Mouse (Mus musculus) right cerebral cortex, adult 2 months (tissue): Measurements from ENCODE around the gene Lrrc15.

Source experiments
- DNase-seq, 2 experiments: peaks; one replicate each; pipeline ENCODE4 v3.0.0; 2021 to 2022; ENCODE audit warnings: low spot score in 2 of 2

The Lrrc15 gene

DNA sequence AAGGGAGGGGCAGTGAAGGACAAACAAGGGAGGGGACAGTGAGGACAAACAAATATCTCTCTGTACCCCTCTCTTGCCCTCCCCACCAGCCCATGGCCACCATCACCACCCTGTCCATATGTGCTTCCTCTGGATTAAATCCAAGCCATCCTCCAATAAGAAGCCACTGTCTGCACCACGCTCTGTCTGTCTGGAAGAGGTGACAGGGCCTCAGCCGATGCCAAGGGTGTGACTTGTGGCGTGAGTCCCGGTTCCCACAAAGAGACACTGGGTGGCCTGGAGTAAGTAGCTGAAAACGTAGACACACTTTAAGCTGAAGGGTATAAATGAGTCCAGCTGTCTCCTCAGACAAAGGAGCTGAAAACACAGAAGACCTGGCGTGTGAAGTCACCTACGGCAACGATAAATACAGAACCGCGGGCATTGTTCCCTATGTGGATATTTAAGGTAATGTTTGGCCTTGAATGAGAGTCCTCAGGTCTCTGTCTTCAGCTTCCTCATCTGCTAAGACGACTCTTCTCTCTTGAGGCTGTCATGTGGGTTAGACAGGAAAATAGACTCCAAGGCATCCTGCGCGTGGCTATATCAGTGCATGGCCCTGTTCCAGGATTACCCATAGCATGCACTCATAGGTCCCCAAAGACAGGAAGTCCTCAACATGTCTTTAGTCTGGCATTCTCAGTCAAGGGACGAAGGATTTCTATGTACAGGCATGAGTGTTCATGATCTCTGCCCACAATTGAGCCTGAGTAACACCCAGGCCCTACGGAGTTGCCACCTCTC is 7.3 kb downstream of the Lrrc15 start:
- no peak for DNase-seq

DNA sequence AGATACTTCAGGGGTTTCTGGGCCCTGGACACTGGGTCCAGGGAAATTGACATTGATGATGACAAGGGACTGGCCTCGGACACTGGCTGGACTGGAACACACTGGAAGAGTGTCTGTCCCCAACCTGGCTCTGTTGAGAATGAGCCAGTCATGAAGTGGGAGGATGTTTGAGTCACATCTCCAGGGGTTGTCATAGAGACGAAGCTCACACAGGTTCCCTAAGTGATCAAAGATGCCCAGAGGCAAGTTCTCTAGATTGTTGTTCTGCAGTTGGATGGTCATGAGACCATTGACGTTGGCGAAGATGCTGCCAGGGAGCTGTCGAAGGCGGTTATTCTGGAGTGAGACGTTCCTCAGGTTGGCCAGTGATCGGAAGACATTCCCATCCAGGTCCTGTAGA is 10.0 kb downstream of the Lrrc15 start:
- DNase-seq, result peak; percentile 24 to 28

DNA sequence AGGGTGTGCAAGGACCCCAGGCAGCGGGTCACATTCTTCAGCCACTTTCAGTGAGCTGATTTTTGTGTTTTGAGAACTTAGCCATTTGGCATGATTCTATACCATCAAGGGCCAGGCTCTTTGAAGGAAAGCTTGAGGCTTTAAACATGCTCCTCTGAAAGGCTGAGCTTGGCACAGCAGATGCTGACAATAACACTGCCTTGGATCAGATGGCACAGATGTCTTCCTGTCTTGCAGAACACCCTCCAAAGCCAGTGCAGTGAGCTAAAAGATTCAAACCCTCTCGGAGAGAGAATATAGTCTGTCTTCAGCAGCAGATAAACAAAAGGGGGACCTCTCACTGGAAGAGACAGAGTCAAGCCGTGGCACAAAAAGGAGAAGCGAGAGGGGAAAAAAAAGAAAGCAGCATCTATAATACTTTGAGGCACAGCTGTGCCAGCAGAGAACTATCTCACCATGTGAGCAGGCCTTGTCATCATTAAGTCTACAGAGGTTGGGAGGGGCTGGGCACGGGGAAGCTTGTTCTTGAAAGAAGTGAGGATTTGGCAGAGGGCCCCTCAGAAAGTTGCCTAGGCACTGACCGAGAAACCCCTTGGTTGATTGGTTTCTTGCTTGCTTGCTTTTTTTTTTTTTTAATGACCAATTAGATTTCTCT is 11.0 kb downstream of the Lrrc15 start:
- DNase-seq, result peak in 1 of 2 experiments; percentile 41

DNA sequence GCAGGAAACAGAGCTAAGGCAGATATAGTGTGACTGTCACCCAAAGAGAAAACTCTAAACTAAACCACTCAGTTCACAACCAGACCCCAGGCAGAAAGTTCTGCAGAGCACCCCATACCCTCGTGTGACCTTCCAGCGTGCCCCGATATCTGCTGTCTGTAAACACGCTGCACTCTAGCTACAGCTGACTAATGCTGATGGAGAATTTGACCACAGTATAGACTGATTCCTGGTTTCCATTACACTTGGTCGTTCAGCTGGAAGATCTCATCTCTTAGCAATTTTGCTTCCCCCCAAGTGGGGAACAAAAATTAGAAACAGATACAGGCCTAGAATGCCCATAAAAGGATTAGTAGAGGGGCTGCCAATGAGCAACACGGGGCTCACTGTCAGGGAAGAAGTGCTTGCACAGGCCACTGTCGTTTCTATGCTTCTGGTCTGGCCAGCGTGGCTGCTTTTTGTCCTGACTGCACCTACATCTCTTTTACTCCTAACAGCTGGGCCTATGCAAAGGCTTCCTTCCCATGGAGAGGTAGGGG is 11.8 kb downstream of the Lrrc15 start:
- DNase-seq, result no peak

DNA sequence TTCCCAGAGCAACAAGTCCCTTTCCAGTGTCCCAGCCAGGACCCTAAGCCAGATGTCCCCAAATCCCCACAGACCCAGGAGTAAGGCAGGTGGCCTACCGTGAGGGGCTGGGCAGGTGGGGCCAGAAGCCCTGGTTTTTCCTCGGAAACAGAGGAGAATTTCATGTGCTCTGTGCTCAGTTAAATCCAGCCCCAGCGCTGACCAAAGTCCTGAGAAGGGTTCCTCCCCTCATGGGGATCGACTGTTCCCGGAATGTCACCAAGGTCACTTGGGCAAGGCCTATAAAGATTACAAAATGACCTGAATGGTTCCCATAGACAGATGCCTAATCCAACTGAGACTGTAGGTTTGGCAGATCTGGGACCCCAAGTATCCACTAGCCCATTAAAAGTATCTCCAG is 15.7 kb downstream of the Lrrc15 start, which contains the start of gene Cpn2:
TSS of gene Cpn2 (minus strand) at position 141 of the 400 bp plus-strand sequence.
- DNase-seq, result no peak

DNA sequence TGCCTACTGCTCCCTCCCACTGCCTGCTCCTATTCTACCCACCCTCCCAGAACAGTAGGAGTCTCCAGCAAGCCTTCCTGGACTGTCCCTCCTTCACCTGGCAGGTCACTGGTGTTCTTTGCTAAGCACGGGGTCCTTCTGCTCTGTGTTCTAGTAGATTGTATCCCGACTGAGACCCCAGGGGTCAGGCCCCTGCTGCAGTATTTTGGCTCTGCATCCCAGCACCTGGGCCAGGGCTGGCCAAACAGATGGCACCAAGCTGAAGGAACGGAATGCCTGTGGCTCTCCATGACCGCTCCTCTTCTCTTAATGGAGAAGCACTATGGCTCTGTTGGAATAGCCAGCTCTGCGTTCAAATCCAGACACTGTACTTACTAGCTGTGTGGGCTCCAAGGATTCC is 16.5 kb downstream of the Lrrc15 start:
- DNase-seq, result no peak

DNA sequence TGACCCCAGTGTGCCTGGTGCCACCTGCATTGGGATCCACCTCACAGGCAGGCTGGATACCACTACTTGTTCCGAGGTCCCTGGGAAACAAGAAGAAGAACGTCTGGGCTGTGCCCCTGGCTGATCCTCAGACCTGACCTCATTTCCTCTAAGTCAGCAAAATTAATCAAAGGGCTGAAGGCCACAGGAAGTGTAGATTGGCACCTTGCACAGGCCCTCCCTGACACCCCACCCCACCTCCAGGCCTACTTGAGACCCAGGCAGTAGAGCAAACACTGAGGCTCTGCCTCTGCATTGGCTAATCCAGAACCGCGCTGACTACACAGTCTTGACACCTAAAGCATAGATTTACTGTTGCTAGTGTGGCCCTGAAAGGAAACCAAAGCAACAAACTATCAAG is 17.4 kb downstream of the Lrrc15 start:
- DNase-seq, result no peak

DNA sequence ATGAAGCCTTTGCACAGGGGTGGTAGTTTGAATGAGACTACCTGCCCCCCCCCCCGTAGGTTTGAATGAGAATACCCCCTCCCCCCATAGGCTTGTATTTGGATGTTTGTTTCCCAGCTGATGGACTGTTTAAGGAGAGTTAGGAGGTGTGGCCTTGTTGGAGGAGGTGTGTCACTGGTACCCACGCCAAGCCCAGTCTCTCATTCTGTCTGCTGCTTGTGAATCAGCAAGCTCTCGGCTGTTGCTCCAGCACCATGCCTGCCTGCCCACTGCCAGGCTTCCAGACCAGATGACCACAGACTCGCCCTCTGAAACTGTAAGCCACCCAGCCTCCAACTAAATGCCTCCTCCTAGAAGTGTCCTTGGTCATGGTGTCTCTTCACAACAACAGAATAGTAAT is 19.9 kb downstream of the Lrrc15 start:
- DNase-seq, result no peak

DNA sequence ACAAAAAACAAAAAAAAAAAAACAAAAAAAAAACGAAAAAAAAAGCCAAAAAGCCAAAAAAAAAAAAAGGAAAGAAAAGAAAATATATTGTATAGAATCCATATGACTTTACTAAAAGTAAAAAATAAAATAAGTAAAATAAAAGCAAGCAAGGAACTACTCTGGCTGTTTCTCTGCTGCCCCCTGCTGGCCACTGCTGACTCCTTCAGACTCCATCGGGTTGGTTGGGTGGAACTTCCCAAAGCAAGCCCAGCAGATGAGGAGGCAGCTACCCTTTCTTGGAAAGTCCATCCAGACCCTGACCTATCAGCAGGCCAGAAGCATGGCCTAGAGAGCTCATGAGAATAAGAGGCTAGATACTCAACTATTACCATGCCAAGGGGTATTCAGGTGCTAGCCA is 20.4 kb downstream of the Lrrc15 start:
- peak; percentile 69 to 77 for DNase-seq

DNA sequence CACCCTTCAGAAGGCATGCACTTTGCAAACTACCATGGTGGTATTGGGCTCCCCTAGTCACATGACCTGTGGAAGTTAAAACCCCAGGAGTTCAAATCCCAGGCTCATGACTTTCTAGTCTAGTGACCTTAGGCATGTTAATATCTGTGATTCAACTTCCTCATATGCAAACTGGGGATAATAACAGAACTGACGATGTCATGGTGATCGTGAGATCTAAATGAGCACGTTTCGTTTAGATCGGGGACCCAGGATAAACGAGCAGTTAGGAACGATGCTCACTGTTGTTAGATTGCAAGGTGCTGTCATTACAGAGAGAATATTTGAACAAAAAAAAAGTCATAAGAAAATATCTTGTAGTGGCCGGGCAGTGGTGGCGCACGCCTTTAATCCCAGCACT is 20.9 kb downstream of the Lrrc15 start:
- DNase-seq, result no peak

DNA sequence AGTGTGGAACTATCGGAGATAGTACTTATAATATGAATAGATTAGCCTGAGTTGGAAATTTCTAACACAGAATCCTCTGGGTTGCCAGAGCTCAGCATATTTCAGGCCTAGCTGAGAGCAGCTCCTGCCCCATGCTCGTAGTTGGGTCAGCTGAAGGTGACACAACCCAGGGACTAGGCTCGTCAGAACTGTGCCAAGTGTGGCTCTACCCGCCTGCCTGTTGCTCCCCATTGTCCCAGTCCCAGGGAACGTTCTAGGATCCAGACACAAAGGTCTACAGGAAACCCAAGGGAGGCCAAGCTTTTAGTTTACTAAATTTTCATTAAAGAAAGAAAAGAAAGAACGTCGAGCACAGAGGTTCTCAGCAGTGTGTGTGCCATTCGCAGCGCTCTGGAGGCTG is 21.7 kb downstream of the Lrrc15 start:
- no peak for DNase-seq

DNA sequence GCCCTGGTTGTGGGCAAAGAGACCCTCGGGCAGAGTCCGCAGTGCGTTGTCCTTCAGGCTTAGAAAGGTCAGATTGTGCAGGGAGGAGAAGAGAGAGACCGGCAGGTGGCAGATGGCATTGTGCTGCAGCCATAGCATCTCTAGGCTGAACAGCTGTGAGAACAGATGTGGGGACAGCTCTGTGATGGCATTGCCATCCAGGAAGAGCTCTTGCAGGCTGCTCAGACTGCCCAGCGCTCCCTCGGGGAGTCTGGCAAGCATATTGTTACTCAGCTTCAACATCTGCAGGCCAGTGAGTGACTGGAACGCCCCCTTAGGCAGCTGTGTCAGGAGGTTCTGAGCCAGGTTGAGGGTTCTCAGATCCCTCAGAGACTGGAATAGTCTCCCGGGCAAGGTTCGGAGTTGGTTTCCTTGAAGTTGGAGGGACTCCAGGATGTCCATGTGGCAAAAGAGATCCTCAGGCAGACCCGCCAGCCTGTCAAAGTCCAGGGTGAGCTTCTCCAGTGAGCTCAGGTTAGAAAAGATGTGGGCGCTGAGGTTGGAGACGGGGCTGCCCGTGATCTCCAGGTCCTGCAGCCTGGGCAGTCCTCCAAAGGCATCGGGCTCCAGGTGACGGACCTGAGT is 22.9 kb downstream of the Lrrc15 start:
- DNase-seq, result no peak

DNA sequence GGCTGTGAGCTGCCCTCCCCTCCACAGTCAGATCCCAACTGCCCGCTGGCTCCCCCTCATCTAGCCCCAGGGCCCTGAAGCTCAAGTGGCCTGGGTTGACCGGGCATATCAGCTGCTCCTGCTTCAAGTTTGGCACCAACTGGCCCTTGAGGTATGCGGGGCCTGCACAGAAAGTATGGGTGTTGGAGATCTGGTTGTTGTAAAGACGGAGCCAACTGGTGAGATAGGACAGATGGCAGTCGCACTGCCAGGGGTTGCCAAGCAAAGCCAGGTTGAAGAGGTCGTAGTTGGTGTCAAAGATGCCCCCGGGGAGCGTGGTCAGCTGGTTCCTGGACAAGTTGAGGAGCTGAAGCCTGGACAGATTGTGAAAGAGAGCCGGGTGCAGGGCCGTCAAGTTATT is 23.6 kb downstream of the Lrrc15 start:
- DNase-seq, result no peak

DNA sequence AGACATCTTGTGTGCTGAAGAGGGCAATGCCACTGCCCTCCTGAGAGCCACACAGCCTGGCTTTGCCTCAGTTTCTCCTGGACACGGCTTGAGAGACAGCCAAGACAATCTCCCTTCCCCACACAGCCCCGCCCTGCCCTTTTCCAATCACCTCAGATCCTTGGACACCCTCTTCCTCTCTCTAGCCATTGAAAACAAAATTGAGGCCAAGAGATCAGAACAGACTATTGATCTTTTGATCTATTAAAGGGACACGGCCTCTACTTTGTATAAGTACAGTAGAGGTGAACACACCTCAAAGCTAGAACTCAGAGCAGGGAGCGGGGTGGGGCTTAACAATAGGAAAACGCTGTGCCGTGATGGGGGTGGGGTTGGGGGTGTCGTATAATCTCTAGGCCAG is 24.6 kb downstream of the Lrrc15 start:
- DNase-seq, result no peak

DNA sequence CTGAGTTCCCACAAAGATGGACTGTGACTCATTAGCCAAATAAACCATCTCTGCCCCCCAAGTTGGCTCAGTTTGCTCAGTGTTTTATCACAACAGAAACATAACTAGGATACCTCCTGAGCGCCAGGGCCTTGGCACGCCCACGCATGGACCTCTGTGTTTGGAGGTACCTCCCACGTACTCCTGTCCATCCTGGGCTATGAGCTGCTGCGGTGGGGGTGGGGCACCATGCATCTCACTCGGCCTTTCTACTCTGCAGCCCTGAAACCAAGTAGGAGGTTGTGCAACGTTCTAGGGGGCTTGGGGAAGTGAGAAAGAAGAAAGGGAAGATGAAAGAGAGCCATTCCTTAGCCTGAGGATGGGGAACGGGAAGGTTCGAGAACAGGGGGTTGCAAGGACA is 25.3 kb downstream of the Lrrc15 start:
- no peak for DNase-seq

DNA sequence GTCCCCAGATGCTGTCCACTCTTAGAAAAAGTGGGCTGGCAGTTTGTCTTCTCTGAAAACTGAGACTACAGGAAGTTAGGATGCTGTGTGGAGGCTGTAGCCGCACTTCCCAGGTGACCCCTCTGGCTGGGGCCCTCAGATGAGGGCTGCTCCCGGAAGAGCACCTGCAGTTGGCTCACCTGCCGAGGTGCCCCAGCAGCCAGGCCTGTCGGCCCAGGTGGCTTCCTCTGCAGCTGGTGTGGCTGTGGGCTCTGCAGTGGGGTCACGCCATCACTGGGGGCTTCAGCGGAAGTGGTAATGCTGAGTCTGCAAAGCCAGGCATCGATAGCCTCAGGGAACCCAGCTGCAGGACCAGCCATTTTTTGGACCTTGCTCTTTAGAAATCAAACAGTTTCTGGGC is 28.0 kb downstream of the Lrrc15 start:
- no peak for DNase-seq

DNA sequence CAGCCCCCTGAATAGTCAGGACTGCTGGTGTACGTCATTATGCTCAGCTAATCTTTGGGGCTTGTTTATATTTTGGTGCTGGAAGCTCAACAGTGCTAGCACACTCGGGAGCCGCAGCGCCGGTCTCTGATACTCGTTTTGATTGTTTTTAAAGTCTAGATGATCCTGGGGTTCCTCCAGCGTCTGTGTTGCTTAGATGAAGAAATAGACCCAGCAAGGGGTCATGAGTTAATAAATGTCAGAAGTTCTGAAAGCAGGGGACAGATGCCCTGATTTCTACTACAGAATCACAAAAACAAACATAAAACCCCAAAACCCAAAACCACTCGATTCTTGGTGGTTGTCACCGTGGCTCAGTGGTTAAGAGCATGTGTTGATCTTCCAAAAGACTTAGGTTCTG is 29.2 kb downstream of the Lrrc15 start:
- no peak for DNase-seq

DNA sequence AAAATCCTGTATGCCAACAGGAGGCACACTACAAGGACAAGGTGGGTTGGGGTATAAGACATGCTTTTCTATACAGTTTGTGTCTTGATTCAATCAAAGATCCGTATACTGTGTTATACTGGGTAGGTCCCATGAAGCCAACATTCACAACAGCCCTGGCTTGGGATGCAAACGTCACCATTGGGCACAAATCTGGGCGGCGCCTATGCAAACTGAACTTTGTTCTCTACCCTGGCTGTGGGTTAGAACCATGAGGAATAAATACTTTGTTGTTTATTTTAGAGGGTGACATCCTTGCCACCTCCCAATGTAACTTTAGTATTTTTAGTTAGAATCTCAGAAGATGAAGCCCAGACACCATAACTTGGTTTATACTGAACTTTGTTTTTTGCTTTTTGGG is 29.7 kb downstream of the Lrrc15 start:
- no peak for DNase-seq

DNA sequence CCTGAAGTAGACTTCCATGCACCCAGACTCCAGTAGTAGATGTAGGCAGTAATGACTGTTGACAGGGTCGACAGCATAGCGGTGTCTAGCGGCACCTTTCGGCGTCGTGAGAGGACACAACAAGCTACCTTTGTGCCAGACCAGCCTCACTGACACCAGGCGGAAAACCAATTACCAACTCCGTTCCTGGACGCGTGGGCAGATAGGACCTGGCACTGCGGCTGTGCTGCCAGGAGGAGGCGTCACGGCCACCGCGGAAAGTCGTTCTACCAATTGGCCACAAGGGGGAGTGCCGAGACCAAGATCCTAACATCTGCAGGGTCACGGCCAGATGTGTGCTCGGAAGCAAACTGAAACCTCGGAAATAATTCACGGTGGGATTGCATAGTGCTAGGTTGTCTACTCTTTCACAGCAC is 31.0 kb downstream of the Lrrc15 start:
- peak; percentile 81 for DNase-seq

DNA sequence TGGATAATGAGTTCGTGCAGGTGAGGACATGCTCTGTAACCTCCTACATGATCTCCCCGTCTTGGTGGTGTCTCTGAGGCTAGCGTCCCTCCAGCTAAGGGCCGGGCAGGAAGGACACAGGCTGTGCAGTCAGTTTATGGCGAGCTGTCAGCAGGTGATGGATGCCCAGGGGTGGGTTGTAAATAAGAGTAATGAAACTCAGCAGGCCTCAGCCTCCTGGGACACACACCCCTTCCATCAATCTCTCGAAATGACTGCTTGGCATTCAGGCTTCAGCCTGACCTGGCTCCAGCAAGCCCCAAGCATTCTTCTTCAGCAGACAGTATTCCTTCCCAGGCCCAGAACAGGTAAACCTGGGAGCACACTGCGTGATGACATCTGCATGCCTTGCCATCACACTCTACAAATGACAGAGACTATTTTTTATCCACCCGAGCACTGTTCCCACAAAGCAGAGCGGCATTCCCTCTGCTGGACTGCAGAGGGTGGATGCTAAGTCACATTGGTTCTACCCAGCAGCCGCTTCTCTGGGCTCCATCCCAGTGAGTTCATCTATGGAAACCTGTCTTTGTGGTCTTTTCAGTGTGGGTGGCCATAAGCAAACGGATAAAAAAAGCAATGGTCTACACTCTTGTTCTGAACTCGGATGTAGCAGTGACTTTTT is 38.9 kb downstream of the Lrrc15 start:
- DNase-seq, result no peak

DNA sequence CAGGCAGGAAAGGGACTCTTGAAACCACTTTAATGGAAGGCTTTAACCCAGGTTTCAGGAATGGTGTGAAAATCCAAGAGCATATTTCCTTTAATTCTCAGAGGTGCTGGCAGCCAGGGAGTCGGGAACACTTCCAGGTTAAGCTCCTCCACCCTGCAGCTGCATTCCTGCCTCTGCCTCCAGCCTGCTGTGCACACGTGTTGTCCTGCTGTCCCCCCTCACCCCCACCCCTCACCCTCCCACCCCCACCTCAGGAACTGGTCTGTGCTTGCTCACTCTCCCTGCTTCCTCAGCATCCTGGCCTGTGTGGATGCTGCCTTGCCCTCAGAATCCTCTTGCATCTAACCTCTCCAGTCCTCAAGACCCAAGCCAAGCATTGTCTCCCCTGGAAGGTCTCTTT is 41.4 kb downstream of the Lrrc15 start:
- DNase-seq, result no peak

DNA sequence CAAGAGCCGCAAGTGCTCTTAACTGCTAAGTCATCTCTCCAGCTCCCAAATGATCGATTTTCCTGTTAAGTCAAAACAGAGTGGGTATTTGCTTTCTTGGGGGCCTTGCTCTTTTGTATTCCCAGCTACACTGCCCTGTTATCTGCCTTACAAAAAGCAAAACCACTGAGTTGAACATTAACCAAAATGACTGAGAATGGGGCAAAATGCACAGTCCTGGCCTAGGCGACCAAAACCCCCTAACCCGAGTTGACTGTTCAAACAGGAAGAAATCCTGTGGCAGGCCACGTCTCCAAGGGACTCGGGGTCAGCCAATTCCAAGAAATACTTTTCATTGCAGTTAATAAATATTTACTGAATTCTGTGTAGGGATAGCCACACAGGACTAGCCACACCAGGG is 44.3 kb downstream of the Lrrc15 start:
- DNase-seq, result no peak
